Mouse (Mus musculus) CH12.LX (cell line): ENCODE data around the gene Aimp2. TPM values are rescaled to one million over a fixed set of nuclear protein-coding genes. Genes with fewer than 3 reads are reported as not detected.

Experiments used
- DNase-seq: peaks from one replicate; pipeline ENCODE4 v3.0.0-alpha.2; 2013; ENCODE audit errors: extremely low read depth
- H3K27ac ChIP-seq: 2 replicates; pipeline ENCODE4 v1.5.1; 2012; ENCODE audit warnings: low read depth, mild to moderate bottlenecking, control low read depth, moderate library complexity; ENCODE audit not compliant: insufficient read depth
- H3K27me3 ChIP-seq: replicated peaks from 2 replicates; pipeline ENCODE3; 2012; ENCODE audit warnings: inconsistent platforms
- H3K36me3 ChIP-seq, 2 experiments: replicated peaks in 1 of 2; 2 replicates each; pipeline versions ENCODE3 to v1.6.1; 2012; ENCODE audit warnings: inconsistent platforms in 1 of 2, low read length in 1 of 2, mild to moderate bottlenecking in 1 of 2, mixed read lengths in 1 of 2, moderate library complexity in 1 of 2; ENCODE audit not compliant: control insufficient read depth in 1 of 2, insufficient read depth in 1 of 2
- H3K4me1 ChIP-seq, 2 experiments: 2 replicates each; pipeline ENCODE4 v1.6.1; 2012; ENCODE audit warnings: inconsistent platforms in 1 of 2, moderate library complexity in 1 of 2; ENCODE audit not compliant: insufficient read depth in 2 of 2, control insufficient read depth in 1 of 2
- H3K4me2 ChIP-seq: 2 replicates; pipeline ENCODE4 v1.6.1; 2012; ENCODE audit warnings: low read depth, mild to moderate bottlenecking, control low read depth; ENCODE audit not compliant: poor library complexity, insufficient read depth, severe bottlenecking
- H3K4me3 ChIP-seq, 3 experiments: fragments of 150-350 bp in 1 of 3; sonication (generic) in 1 of 3; replicated peaks in 1 of 3; 2 replicates each; pipeline versions ENCODE3 to v1.5.1; 2011 to 2012; ENCODE audit warnings: low read depth in 2 of 3, low read length in 2 of 3, mild to moderate bottlenecking in 2 of 3, moderate library complexity in 2 of 3, control low read depth in 1 of 3, improper control_type of control experiment in 1 of 3, inconsistent platforms in 1 of 3, mixed read lengths in 1 of 3; ENCODE audit not compliant: poor library complexity in 1 of 3
- H3K79me2 ChIP-seq: replicated peaks from 2 replicates; pipeline ENCODE4 v1.6.1; 2012; ENCODE audit warnings: mild to moderate bottlenecking, moderate library complexity; ENCODE audit not compliant: control insufficient read depth, poor library complexity, insufficient read depth, severe bottlenecking; ENCODE audit errors: extremely low read depth
- H3K9ac ChIP-seq: 2 replicates; pipeline ENCODE4 v1.6.1; 2012; ENCODE audit warnings: low read depth, mild to moderate bottlenecking, control low read depth, moderate library complexity; ENCODE audit not compliant: insufficient read depth
- H3K9me3 ChIP-seq: replicated peaks from 2 replicates; pipeline ENCODE3; 2012; ENCODE audit warnings: low read length, inconsistent platforms, mixed read lengths
- CHD1 ChIP-seq: IDR thresholded peaks from 2 replicates; pipeline ENCODE4 v1.6.1; 2012; ENCODE audit warnings: low read depth, low read length, improper control_type of control experiment, inconsistent platforms
- CHD2 ChIP-seq: IDR thresholded peaks from 2 replicates; pipeline ENCODE4 v1.6.1; 2011; ENCODE audit warnings: low read length, improper control_type of control experiment
- CTCF ChIP-seq, 2 experiments: IDR thresholded peaks in 1 of 2; conservative IDR thresholded peaks in 1 of 2; 2 replicates each; pipeline ENCODE4 v1.5.1; 2011 to 2012; ENCODE audit warnings: low read depth in 2 of 2, low read length in 2 of 2, improper control_type of control experiment in 1 of 2, inconsistent platforms in 1 of 2, mild to moderate bottlenecking in 1 of 2, moderate library complexity in 1 of 2
- ETS1 ChIP-seq: conservative IDR thresholded peaks from 2 replicates; pipeline ENCODE4 v1.6.1; 2012; ENCODE audit warnings: low read depth, mild to moderate bottlenecking, inconsistent platforms, low read length, improper control_type of control experiment, moderate library complexity
- GABPA ChIP-seq: IDR thresholded peaks from 2 replicates; pipeline ENCODE4 v1.6.1; 2012; ENCODE audit warnings: low read depth, low read length, improper control_type of control experiment, inconsistent platforms; ENCODE audit not compliant: insufficient replicate concordance
- HCFC1 ChIP-seq: IDR thresholded peaks from 2 replicates; pipeline ENCODE4 v1.6.1; 2012; ENCODE audit warnings: low read depth, mild to moderate bottlenecking, inconsistent platforms, low read length, improper control_type of control experiment
- IRF4 ChIP-seq: IDR thresholded peaks from 2 replicates; pipeline ENCODE4 v1.6.1; 2014; ENCODE audit warnings: low read depth, mild to moderate bottlenecking, inconsistent platforms, low read length, improper control_type of control experiment
- JUN ChIP-seq: IDR thresholded peaks from 2 replicates; pipeline ENCODE4 v1.6.1; 2011; ENCODE audit warnings: low read depth, mild to moderate bottlenecking, low read length, improper control_type of control experiment, moderate library complexity; ENCODE audit not compliant: insufficient read depth
- JUND ChIP-seq: conservative IDR thresholded peaks from 2 replicates; pipeline ENCODE4 v1.6.1; 2011; ENCODE audit warnings: low read depth, low read length, improper control_type of control experiment
- KAT2A ChIP-seq: IDR thresholded peaks from 2 replicates; pipeline ENCODE4 v1.6.1; 2012; ENCODE audit warnings: low read length, improper control_type of control experiment, inconsistent platforms; ENCODE audit not compliant: insufficient replicate concordance
- MAZ ChIP-seq: IDR thresholded peaks from 2 replicates; pipeline ENCODE4 v1.6.1; 2012; ENCODE audit warnings: low read depth, mild to moderate bottlenecking, inconsistent platforms, low read length, improper control_type of control experiment, moderate library complexity
- MEF2A ChIP-seq: IDR thresholded peaks from 2 replicates; pipeline ENCODE4 v1.6.1; 2014; ENCODE audit warnings: low read depth, mild to moderate bottlenecking, inconsistent platforms, low read length, improper control_type of control experiment, borderline replicate concordance
- MXI1 ChIP-seq: IDR thresholded peaks from 2 replicates; pipeline ENCODE4 v1.6.1; 2011; ENCODE audit warnings: mild to moderate bottlenecking, low read depth, low read length, improper control_type of control experiment
- MYC ChIP-seq: IDR thresholded peaks from 2 replicates; pipeline ENCODE4 v1.6.1; 2011; ENCODE audit warnings: low read depth, mild to moderate bottlenecking, improper control_type of control experiment, low read length
- NRF1 ChIP-seq: IDR thresholded peaks from 2 replicates; pipeline ENCODE4 v1.6.1; 2014; ENCODE audit warnings: low read depth, mild to moderate bottlenecking, inconsistent platforms, low read length, improper control_type of control experiment, moderate library complexity
- PAX5 ChIP-seq: IDR thresholded peaks from 2 replicates; pipeline ENCODE4 v1.6.1; 2012; ENCODE audit warnings: low read length, inconsistent platforms, mixed read lengths
- POLR2AphosphoS2 ChIP-seq: IDR thresholded peaks from 2 replicates; pipeline ENCODE4 v1.6.1; 2011; ENCODE audit warnings: low read depth, low read length, improper control_type of control experiment
- SIN3A ChIP-seq: IDR thresholded peaks from 2 replicates; pipeline ENCODE4 v1.6.1; 2012; ENCODE audit warnings: low read length, improper control_type of control experiment, inconsistent platforms
- SMC3 ChIP-seq: IDR thresholded peaks from 2 replicates; pipeline ENCODE4 v1.6.1; 2011; ENCODE audit warnings: low read depth, low read length, improper control_type of control experiment
- TBP ChIP-seq: conservative IDR thresholded peaks from 2 replicates; pipeline ENCODE4 v1.6.1; 2011; ENCODE audit warnings: low read depth, low read length, improper control_type of control experiment
- TCF12 ChIP-seq: IDR thresholded peaks from 2 replicates; pipeline ENCODE4 v1.6.1; 2014; ENCODE audit warnings: low read depth, mild to moderate bottlenecking, inconsistent platforms, low read length, improper control_type of control experiment
- USF1 ChIP-seq: IDR thresholded peaks from 2 replicates; pipeline ENCODE4 v1.6.1; 2014; ENCODE audit warnings: low read depth, mild to moderate bottlenecking, inconsistent platforms, low read length, improper control_type of control experiment
- USF2 ChIP-seq: conservative IDR thresholded peaks from 2 replicates; pipeline ENCODE4 v1.6.1; 2011; ENCODE audit warnings: low read depth, low read length, improper control_type of control experiment
- ZC3H11A ChIP-seq: IDR thresholded peaks from 2 replicates; pipeline ENCODE4 v1.6.1; 2012; ENCODE audit warnings: low read depth, mild to moderate bottlenecking, inconsistent platforms, low read length, improper control_type of control experiment
- ZKSCAN1 ChIP-seq: IDR thresholded peaks from 2 replicates; pipeline ENCODE4 v1.6.1; 2012; ENCODE audit warnings: low read depth, inconsistent platforms, low read length, improper control_type of control experiment, borderline replicate concordance
- ZMIZ1 ChIP-seq: IDR thresholded peaks from 2 replicates; pipeline ENCODE4 v1.6.1; 2012; ENCODE audit warnings: low read depth, mild to moderate bottlenecking, inconsistent platforms, low read length, improper control_type of control experiment
- ZNF384 ChIP-seq: IDR thresholded peaks from 2 replicates; pipeline ENCODE4 v1.6.1; 2012; ENCODE audit warnings: low read depth, low read length, improper control_type of control experiment, inconsistent platforms
- dilution Hi-C: fragments of 300-500 bp; cut with MboI; formaldehyde crosslinking; loops from 2 replicates; pipeline ENCODE4 v1.14.3; 2020; ENCODE audit warnings: low sequenced_read_pairs; ENCODE audit not compliant: extremely low pct_unique_long_range_greater_than_20kb, extremely low pct_ligation_motif_present
- in situ Hi-C: fragments of 300-500 bp; cut with MboI; formaldehyde crosslinking; loops from 3 replicates; pipeline ENCODE4 v1.14.3; 2019; ENCODE audit warnings: low sequenced_read_pairs, low pct_ligation_motif_present, low pct_unique_long_range_greater_than_20kb, mixed read lengths
- polyA plus RNA-seq: library from polyadenylated mRNA; unstranded; fragments of >175 nt; gene quantifications from 2 replicates; pipeline ENCODE4 v1.2.1, GENCODE M21; 2012; ENCODE audit warnings: low read depth; ENCODE audit not compliant: insufficient read length
- total RNA-seq, 2 experiments: library from RNA; depleted of rRNA; stranded (reverse); fragments of 300-350 nt in 1 of 2; fragments of >200 nt in 1 of 2; gene quantifications; 2 replicates each; pipeline ENCODE4 v1.2.3; 2012 to 2014

Aimp2 gene
- total and polyA plus RNA-seq, 3 experiments, result 110 to 154 (median 111) TPM

DNA sequence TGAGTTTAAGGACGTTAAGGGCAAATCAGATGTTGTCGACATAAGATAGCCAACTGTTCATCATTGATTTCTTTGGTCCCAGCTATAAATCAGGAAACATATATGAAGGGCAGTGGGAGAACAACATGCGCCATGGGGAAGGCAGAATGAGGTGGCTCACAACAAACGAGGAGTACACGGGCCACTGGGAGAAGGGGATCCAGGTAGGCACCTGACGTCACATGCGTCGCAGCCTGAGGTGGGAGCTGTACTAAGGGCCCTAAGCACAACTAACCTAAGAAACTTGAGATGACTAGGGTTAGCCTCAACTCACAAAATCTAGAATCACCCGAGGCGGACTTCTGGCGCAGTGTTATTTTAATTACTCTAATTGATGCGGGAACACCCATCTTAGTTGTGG, 38.7 kb upstream of the Aimp2 start:
- dilution Hi-C loops, result no loop called here
- H3K4me1 ChIP-seq, result peaks cover 0 to 4% of the 10 kb centered on the region in 2 experiments; a peak in 1 of 4 replicates
- TF ChIP-seq IRF4 (no peak), CHD2 (no peak), MYC (no peak), TBP (no peak), TCF12 (no peak), USF1 (no peak), JUND (no peak), HCFC1 (no peak), MEF2A (no peak), SIN3A (no peak), POLR2AphosphoS2 (no peak), CTCF (conservative IDR thresholded peaks at IDR 0.05 in 1 of 2, IDR thresholded peaks at IDR 0.05 in 1 of 2; ENCODE audit: low read depth in 2 of 2, low read length in 2 of 2) (no peak), CHD1 (no peak), NRF1 (no peak), GABPA (no peak), ZKSCAN1 (no peak), ETS1 (no peak), JUN (no peak), ZNF384 (no peak), ZC3H11A (no peak)
- TF ChIP-seq, all 38 proteins: peak for 0
- Histone ChIP-seq H3K4me3 (no peak overlapping the region), H3K4me2 (no peak overlapping the region), H3K79me2 (no peaks in the 10 kb centered on the region), H3K9ac (no peak overlapping the region), H3K27ac (no peak overlapping the region), H3K36me3 (no peaks in the 10 kb centered on the region), H3K9me3 (no peaks in the 10 kb centered on the region), H3K27me3 (no peaks in the 10 kb centered on the region)
- in situ Hi-C loops, result no loop called here
- no peak for DNase-seq

DNA sequence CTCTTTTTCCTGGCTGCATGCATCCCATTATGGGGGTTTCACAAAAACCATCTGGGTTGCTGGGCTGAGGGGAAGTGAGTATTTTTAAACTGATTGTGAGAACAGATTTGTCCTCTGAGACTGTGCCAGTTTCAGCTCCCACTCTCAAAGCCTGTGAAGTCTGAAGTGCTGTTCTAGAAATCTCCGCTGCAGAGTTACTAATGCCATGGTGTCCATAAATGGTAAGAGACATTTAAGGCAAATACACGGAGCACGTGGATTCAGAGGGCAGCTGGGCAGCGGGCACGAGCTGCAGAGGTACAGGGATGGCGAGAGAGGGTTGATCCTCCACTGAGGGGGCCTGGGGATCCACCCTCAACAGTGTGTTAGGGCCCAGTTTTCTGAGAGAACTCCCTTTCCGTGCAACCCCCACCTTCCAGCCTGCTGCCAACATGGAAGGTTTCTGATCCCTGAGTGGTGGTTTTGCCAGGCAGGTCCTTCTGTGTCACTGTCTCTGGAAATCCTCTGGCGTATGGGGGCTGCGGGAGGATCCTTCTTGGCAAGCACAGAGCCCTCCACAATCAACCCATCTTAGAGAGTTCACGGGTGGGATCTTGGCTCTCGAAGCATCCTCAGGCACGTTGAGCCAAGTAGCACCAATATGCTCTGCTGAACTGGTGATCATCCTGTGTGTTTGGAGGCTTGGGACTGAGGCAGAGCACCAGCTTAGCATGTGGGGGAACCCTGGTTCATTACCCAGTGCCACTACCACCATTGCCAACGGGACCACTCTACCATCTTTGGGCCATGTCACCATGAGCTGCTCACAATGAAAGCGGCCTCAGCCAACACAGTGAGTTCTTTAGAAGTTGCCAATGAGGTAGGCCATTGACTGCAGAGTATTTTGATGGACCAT, 33.8 kb upstream of the Aimp2 start:
- in situ Hi-C loops, result no loop called here
- H3K27me3 ChIP-seq, result no peaks in the 10 kb centered on the region
- no peak for TF ChIP-seq PAX5
- TF ChIP-seq TBP, result no peak
- no peak for TF ChIP-seq KAT2A
- no peak for TF ChIP-seq MEF2A
- no peak for TF ChIP-seq MXI1
- TF ChIP-seq IRF4, result no peak
- no peak for TF ChIP-seq SMC3
- TF ChIP-seq JUN, result no peak
- TF ChIP-seq USF1, result no peak
- no peak for TF ChIP-seq ZMIZ1
- TF ChIP-seq MAZ, result no peak
- no peak for TF ChIP-seq USF2
- no peak for TF ChIP-seq CHD1
- TF ChIP-seq CHD2, result no peak
- no peak for TF ChIP-seq ZC3H11A
- TF ChIP-seq TCF12, result no peak
- H3K9ac ChIP-seq, result no peak overlapping the region
- DNase-seq, result no peak
- peaks cover 0 to 11% of the 10 kb centered on the region in 2 experiments; a peak in 1 of 4 replicates for H3K4me1 ChIP-seq
- H3K4me3 ChIP-seq, result no peak overlapping the region
- no peak overlapping the region for H3K27ac ChIP-seq
- H3K79me2 ChIP-seq, result no peaks in the 10 kb centered on the region
- H3K36me3 ChIP-seq, result no peaks in the 10 kb centered on the region
- dilution Hi-C loops, result no loop called here
- H3K9me3 ChIP-seq, result peaks cover 5% of the 10 kb centered on the region
- no peak overlapping the region for H3K4me2 ChIP-seq
